Mouse (Mus musculus) neural tube, embryonic 12.5 days (tissue): ENCODE measurements around the gene Stk4. TPM values are rescaled to one million over a fixed set of nuclear protein-coding genes. Genes with fewer than 3 reads are reported as not detected.

ENCODE experiments used
- ATAC-seq: fragments of 200-750 bp; cut with Nextera tagmentation; 2 replicates; pipeline ENCODE4 v1.8.0; 2017; ENCODE audit warnings: low read depth, mild to moderate bottlenecking, moderate TSS enrichment, moderate library complexity; ENCODE audit not compliant: low FRiP score
- H3K27ac ChIP-seq: fragments of 300-500 bp; sonication (generic); 2 replicates; pipeline ENCODE4 v1.5.1; 2016
- H3K27me3 ChIP-seq: fragments of 300-500 bp; sonication (generic); replicated peaks from 2 replicates; pipeline ENCODE4 v1.6.1; 2016; ENCODE audit warnings: mild to moderate bottlenecking
- H3K36me3 ChIP-seq: fragments of 300-500 bp; sonication (generic); 2 replicates; pipeline ENCODE4 v1.6.1; 2016; ENCODE audit warnings: mild to moderate bottlenecking
- H3K4me1 ChIP-seq: fragments of 300-500 bp; sonication (generic); 2 replicates; pipeline ENCODE4 v1.6.1; 2016
- H3K4me2 ChIP-seq: fragments of 300-500 bp; sonication (generic); replicated peaks from 2 replicates; pipeline ENCODE4 v1.6.1; 2016; ENCODE audit warnings: mild to moderate bottlenecking
- H3K4me3 ChIP-seq: fragments of 300-500 bp; sonication (generic); 2 replicates; pipeline ENCODE4 v1.5.1; 2016
- H3K9ac ChIP-seq: fragments of 300-500 bp; sonication (generic); 2 replicates; pipeline ENCODE4 v1.6.1; 2016; ENCODE audit warnings: mild to moderate bottlenecking
- H3K9me3 ChIP-seq: fragments of 300-500 bp; sonication (generic); 2 replicates; pipeline ENCODE4 v1.6.1; 2016; ENCODE audit warnings: mild to moderate bottlenecking
- WGBS: fragments of 180-500 bp; shearing (Covaris S2); methylation state at CpG from one replicate; pipeline ENCODE4 v1.1.7; 2016; 5-methylcytosine and 5-hydroxymethylcytosine counted together
- polyA plus RNA-seq: library from polyadenylated mRNA; unstranded; fragments of >200 nt; fragmentation: Nextera tagmentation; extraction: Ambion mirVana; gene quantifications from 2 replicates; pipeline ENCODE4 v1.2.1, GENCODE M21; 2016

Gene Stk4
- polyA plus RNA-seq, 1 experiment from 2014 or later: 28.8 TPM

DNA sequence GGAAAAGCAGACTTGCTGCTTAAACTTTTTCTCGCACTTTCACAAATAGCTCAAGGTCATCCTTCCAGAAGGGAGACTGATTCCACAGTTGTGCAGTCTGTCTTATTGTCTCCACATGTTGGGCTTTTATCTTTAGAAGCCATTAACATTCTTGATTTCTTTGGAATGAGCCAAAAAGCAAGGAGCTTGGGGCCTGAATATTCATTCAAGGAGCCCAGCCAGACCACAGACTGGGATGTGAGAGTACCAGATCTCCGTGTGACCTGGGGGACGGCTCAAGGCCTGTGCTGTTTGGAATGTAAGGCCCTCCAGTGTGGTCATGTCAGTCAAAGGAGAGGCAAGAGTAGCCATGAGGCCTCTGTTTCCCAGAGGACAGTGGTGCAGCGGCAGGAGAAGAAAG is 38.4 kb downstream of the Stk4 start:
- Histone ChIP-seq H3K27ac (no peak overlapping the region), H3K9me3 (no peaks in the 10 kb centered on the region), H3K4me3 (no peak overlapping the region), H3K27me3 (no peaks in the 10 kb centered on the region), H3K36me3 (peaks cover 21% of the 10 kb centered on the region), H3K4me2 (no peak overlapping the region), H3K4me1 (peaks cover 14% of the 10 kb centered on the region), H3K9ac (no peak overlapping the region)
- 32% methylated on average over 4 of the region's 4 CpGs for WGBS
- no peak for ATAC-seq

GRCm38 (mm10) chr2:164111546-164111945 is 41.4 kb downstream of the Stk4 start:
- Histone ChIP-seq H3K27ac (no peak overlapping the region), H3K4me2 (no peak overlapping the region), H3K4me3 (no peak overlapping the region), H3K36me3 (peaks cover 12% of the 10 kb centered on the region), H3K27me3 (no peaks in the 10 kb centered on the region), H3K4me1 (peaks cover 14% of the 10 kb centered on the region), H3K9me3 (no peaks in the 10 kb centered on the region), H3K9ac (no peak overlapping the region)
- 87% methylated on average over 8 of the region's 8 CpGs for WGBS
- ATAC-seq: no peak

GRCm38 (mm10) chr2:164114051-164114450 is 43.9 kb downstream of the Stk4 start:
- H3K36me3 ChIP-seq: peaks cover 25% of the 10 kb centered on the region
- ATAC-seq: no peak
- H3K4me3 ChIP-seq: no peak overlapping the region
- no peaks in the 10 kb centered on the region for H3K9me3 ChIP-seq
- H3K27ac ChIP-seq: no peak overlapping the region
- H3K27me3 ChIP-seq: no peaks in the 10 kb centered on the region
- 90% methylated on average over 6 of the region's 6 CpGs for WGBS
- H3K4me2 ChIP-seq: no peak overlapping the region
- no peak overlapping the region for H3K9ac ChIP-seq
- H3K4me1 ChIP-seq: no peaks in the 10 kb centered on the region; the same call in 1 of the 2 replicates

- H3K27me3 ChIP-seq: no peaks in the 10 kb centered on the region
- 92% methylated on average over 10 of the region's 10 CpGs for WGBS
- H3K27ac ChIP-seq: no peak overlapping the region
- H3K9ac ChIP-seq: no peak overlapping the region
- no peak overlapping the region for H3K4me2 ChIP-seq
- H3K4me1 ChIP-seq: no peaks in the 10 kb centered on the region
- ATAC-seq: no peak
- peaks cover 38% of the 10 kb centered on the region for H3K36me3 ChIP-seq
- no peaks in the 10 kb centered on the region for H3K9me3 ChIP-seq
- H3K4me3 ChIP-seq: no peak overlapping the region
Measured at GRCm38 (mm10) chr2:164115531-164115930, 45.4 kb downstream of the Stk4 start.

- H3K4me3 ChIP-seq: no peak overlapping the region
- H3K4me2 ChIP-seq: no peak overlapping the region
- no peaks in the 10 kb centered on the region for H3K27me3 ChIP-seq
- H3K9me3 ChIP-seq: no peaks in the 10 kb centered on the region
- no peak overlapping the region for H3K27ac ChIP-seq
- no peak for ATAC-seq
- no peaks in the 10 kb centered on the region for H3K4me1 ChIP-seq
- peaks cover 40% of the 10 kb centered on the region for H3K36me3 ChIP-seq
- no peak overlapping the region for H3K9ac ChIP-seq
- 95% methylated on average over 6 of the region's 6 CpGs for WGBS
Measured at GRCm38 (mm10) chr2:164119503-164119902, 49.4 kb downstream of the Stk4 start.

DNA sequence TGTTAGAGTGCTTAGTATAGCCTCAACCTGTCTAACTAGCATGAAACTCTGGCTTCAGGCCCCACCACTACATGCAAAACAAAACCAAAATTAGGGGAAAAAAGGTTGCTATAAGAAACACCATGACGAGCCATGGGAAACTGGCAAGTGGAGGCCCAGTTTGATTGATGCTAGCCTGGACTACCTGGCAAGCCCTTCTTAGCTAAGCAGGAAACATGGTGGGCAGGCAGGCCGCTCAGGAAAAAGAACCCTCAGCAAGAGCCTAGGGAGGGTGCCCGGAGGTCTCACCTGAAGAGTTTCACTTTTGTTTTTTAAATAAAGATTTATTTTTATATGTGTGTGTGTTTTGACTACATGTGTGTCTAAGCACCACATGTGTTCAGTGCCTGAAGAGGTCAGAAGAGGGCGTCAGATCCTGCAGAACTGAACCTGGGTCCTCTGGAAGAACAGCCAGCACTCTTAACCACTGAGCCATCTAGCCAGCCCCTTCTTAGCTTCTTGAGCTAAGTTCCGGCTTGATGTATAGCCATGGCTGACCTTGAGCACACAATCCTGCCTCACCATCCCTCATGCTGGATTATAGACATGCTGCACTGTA is 53.1 kb downstream of the Stk4 start:
- 84% methylated on average over 5 of the region's 5 CpGs for WGBS
- Histone ChIP-seq H3K27me3 (no peaks in the 10 kb centered on the region), H3K9ac (no peak overlapping the region), H3K27ac (no peak overlapping the region), H3K4me2 (no peak overlapping the region), H3K4me1 (no peaks in the 10 kb centered on the region), H3K9me3 (no peaks in the 10 kb centered on the region), H3K36me3 (peaks cover 37% of the 10 kb centered on the region), H3K4me3 (no peak overlapping the region)
- ATAC-seq: no peak

- WGBS: 81% methylated on average over 13 of the region's 13 CpGs
- no peak for ATAC-seq
- H3K36me3 ChIP-seq: peaks cover 20% of the 10 kb centered on the region
Measured at GRCm38 (mm10) chr2:164126533-164126955, 56.4 kb downstream of the Stk4 start.

DNA sequence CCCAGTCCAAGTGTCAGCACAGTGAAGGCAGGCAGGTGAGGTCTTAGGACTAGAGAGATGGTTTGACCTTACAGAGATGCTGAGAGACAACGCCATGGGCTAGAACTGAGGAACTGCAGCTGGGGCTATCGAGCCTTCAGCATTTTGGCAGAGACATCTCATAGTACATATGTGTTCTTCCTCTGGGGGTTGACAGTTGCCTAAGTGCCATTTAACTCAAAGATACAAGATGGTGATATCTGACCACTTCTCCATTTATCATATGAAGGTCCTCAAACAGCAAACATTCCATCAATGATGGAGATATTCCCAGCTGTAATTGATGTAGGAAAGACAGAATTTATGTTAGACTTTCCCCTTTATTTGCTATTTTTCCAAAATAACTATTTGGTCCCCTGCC is 57.2 kb downstream of the Stk4 start:
- no peak overlapping the region for H3K9ac ChIP-seq
- H3K27me3 ChIP-seq: no peaks in the 10 kb centered on the region
- no peaks in the 10 kb centered on the region for H3K4me1 ChIP-seq
- peaks cover 18% of the 10 kb centered on the region for H3K36me3 ChIP-seq
- WGBS: 97% methylated on average over 2 of the region's 2 CpGs
- no peak overlapping the region for H3K4me3 ChIP-seq
- H3K9me3 ChIP-seq: no peaks in the 10 kb centered on the region
- H3K4me2 ChIP-seq: no peak overlapping the region
- H3K27ac ChIP-seq: no peak overlapping the region
- ATAC-seq: no peak

More at GRCm38 (mm10) chr2:164126533-164126955, 56.4 kb downstream of the Stk4 start:
- H3K4me2 ChIP-seq: no peak overlapping the region
- H3K27me3 ChIP-seq: no peaks in the 10 kb centered on the region
- no peak overlapping the region for H3K9ac ChIP-seq
- H3K9me3 ChIP-seq: no peaks in the 10 kb centered on the region
- no peaks in the 10 kb centered on the region for H3K4me1 ChIP-seq
- no peak overlapping the region for H3K27ac ChIP-seq
- H3K4me3 ChIP-seq: no peak overlapping the region

- no peaks in the 10 kb centered on the region for H3K4me1 ChIP-seq
- H3K4me2 ChIP-seq: no peak overlapping the region
- no peak for ATAC-seq
- no peaks in the 10 kb centered on the region for H3K27me3 ChIP-seq
- no peak overlapping the region for H3K4me3 ChIP-seq
- 90% methylated on average over 12 of the region's 12 CpGs for WGBS
- H3K9ac ChIP-seq: no peak overlapping the region
- H3K9me3 ChIP-seq: no peaks in the 10 kb centered on the region
- H3K36me3 ChIP-seq: peaks cover 15% of the 10 kb centered on the region
- H3K27ac ChIP-seq: no peak overlapping the region
Measured at GRCm38 (mm10) chr2:164128576-164129411, 58.7 kb downstream of the Stk4 start.

DNA sequence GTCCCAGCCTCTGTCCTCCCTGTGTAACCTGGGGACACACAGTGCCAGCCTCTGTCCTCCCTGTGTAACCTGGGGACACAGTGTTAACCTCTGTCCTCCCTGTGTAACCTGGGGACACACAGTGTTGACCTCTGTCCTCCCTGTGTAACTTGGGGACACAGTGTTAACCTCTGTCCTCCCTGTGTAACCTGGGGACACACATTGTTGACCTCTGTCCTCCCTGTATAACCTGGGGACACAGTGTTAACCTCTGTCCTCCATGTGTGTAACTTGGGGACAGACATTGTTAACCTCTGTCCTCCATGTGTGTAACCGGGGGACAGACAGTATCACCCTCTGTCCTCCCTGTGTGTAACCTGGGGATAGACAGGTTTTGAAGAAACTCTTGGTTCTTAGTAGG is 61.5 kb downstream of the Stk4 start:
- no peak for ATAC-seq
- Histone ChIP-seq H3K27ac (no peak overlapping the region), H3K36me3 (peaks cover 11% of the 10 kb centered on the region; the same call in 1 of the 2 replicates), H3K9ac (no peak overlapping the region), H3K4me2 (no peak overlapping the region), H3K4me3 (no peak overlapping the region), H3K4me1 (no peaks in the 10 kb centered on the region), H3K27me3 (no peaks in the 10 kb centered on the region), H3K9me3 (no peaks in the 10 kb centered on the region)
- 94% methylated on average over 1 of the region's 1 CpGs for WGBS

DNA sequence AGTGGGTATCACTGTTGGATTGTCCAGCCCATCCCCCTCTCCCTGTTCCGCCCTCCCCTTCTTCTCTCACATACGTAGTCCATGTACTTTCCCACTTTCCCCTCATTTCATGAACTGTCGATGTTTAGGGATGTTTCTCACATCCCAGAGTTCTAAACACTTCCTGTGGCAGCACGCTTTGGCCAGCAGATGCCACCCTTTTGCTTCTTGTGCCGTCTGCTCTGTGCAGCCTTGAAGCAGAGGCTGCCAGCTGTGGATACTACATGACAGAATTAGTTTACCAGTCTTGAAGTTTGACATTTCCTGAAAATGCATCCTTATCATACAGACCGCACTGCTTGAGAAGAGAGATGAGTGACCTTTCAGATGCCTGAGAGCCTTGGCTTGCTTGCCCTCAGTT is 64.4 kb downstream of the Stk4 start:
- 79% methylated on average over 6 of the region's 6 CpGs for whole genome bisulfite sequencing
- Histone ChIP-seq H3K4me3 (no peak overlapping the region), H3K27me3 (no peaks in the 10 kb centered on the region), H3K4me1 (no peaks in the 10 kb centered on the region; the same call in none of the 2 replicates), H3K36me3 (peaks cover 11% of the 10 kb centered on the region; the same call in 1 of the 2 replicates), H3K4me2 (no peak overlapping the region), H3K27ac (no peak overlapping the region), H3K9me3 (no peaks in the 10 kb centered on the region), H3K9ac (no peak overlapping the region)
- no peak for ATAC-seq

- H3K4me3 ChIP-seq: no peak overlapping the region
- no peaks in the 10 kb centered on the region; the same call in none of the 2 replicates for H3K4me1 ChIP-seq
- H3K27me3 ChIP-seq: no peaks in the 10 kb centered on the region
- no peak overlapping the region for H3K27ac ChIP-seq
- H3K9me3 ChIP-seq: no peaks in the 10 kb centered on the region
- WGBS: 84% methylated on average over 1 of the region's 1 CpGs
- no peak overlapping the region for H3K9ac ChIP-seq
- H3K4me2 ChIP-seq: no peak overlapping the region
- no peak for ATAC-seq
- H3K36me3 ChIP-seq: peaks cover 11% of the 10 kb centered on the region; the same call in 1 of the 2 replicates
Measured at GRCm38 (mm10) chr2:164135367-164135766, 65.2 kb downstream of the Stk4 start.
